Mouse (Mus musculus): ENCODE data around the gene Ssr1.

Gene Ssr1

GRCm38 (mm10) chr13:37918336-37919261 is 75.4 kb downstream of the Ssr1 start:
- DNase-seq (ENCODE audit: low read depth): no peak

Measured in fibroblast of lung, adult 2 months (primary cell).